Mouse (Mus musculus): ENCODE results near the gene Chrm4.

Chrm4 gene

DNA sequence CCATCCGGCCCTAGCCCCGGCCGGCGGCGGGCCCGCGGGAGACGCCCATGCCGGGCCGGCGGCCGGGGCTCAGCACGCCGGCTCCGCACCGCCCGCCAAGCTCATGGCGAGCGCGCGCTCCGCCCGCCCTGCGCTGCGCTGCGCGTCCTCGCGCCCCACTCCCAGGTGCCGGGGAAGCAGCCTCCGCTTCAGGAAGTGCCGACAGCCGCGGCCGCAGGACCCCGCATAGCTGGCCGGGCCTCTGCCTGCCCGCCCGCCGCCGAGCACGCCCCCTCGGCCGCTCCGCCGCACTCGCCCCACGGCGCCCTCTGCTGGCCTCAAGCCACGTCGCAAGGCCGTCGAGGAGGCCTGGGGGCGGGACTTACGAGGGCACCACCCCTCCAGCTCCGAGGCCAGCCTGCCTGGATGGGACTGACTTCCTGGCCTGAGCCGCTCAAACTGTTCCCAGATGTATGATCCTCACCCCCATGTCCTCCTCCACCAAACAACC lies 36.4 kb downstream of the Chrm4 start:
- ATAC-seq (ENCODE audit: low TSS enrichment) = peak; percentile 58

DNA sequence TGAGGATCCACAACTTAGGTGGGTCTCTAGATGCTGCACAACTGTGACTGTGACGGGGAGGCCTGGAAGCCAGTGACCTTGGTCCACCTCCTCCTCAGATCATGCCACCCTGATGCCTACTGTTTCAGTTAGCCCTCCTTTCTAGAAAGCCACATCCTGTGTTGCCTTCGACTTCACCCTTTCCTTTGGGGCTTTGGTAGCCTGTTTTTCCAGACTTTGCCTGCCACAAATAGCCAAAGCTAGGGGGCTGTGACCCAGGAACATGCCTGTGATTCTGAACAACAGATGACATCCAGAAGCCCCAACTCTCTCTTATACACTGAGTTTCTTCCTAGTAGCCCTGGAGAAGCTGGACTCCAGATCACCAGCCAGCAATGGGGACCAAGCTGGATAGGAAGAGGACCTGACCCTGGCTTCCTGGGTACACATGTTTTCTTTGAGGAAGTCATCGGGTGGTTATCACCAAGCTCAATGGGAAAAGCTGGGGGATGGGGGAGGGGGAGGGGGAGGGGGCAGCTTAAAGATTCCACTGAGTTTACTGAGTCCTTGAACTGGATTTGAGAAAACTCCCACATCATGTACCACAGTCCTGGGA lies 37.7 kb downstream of the Chrm4 start:
- no peak for ATAC-seq (ENCODE audit: low TSS enrichment)

DNA sequence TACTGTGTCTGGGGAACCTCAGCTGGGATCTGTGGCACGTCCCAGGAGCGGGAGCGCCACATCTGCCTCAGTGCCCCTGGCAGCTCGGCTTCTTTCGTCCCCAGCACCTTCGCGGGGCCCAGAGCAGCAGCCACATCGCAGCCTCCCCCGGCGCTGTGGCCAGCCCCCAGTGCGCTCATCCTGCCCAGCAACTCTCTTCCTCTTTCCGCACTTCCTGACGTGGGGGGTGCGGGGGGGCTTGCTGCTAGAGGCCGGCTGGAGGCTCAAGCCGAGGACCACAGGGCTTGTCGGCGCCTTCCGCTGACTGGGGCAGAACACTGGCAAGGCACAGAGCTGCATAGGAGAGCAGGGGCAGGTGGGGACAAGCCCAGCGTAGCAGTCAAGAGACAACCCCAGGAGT lies 38.4 kb downstream of the Chrm4 start:
- ATAC-seq (ENCODE audit: low TSS enrichment) = no peak

DNA sequence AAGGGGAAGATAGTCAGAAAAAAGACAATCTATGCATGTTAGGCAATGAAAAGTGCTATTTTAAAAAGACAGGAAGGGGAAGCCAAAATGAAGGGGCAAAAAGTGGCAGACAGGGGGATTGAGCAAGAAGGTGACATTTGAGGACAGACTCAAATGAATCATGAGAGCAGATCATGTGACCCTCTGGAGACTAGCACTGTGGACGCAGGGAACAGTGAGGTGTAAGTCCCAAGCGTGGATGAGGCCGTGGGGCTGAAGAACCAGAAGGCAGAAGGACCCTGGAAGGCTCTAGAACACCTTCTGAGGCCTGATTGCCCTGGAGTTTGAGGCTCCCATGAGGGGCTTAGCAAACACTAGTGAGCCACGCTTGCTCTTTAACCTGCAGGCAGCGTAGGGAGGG lies 39.3 kb downstream of the Chrm4 start:
- no peak for ATAC-seq (ENCODE audit: low TSS enrichment)

DNA sequence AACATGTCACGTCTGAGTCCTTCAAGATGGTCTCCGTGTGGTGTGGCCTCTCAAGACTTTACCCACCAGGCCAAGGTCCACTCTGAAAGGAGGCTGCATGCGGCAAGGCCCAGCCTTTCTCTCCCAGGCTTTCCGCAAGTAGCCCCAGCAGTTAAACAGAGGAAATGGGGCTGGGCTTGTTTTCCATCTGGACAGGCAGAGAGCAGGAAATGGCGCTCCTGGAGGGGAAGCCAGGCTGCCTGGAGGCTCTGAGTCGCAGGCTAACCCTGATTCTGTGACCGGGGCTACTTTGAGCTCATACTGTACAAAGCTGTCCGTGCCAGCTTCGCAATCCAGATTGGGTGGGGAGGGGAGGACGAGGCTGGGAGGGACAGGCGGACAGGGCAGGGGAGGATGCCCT lies 40.9 kb downstream of the Chrm4 start:
- no peak for ATAC-seq (ENCODE audit: low TSS enrichment)

DNA sequence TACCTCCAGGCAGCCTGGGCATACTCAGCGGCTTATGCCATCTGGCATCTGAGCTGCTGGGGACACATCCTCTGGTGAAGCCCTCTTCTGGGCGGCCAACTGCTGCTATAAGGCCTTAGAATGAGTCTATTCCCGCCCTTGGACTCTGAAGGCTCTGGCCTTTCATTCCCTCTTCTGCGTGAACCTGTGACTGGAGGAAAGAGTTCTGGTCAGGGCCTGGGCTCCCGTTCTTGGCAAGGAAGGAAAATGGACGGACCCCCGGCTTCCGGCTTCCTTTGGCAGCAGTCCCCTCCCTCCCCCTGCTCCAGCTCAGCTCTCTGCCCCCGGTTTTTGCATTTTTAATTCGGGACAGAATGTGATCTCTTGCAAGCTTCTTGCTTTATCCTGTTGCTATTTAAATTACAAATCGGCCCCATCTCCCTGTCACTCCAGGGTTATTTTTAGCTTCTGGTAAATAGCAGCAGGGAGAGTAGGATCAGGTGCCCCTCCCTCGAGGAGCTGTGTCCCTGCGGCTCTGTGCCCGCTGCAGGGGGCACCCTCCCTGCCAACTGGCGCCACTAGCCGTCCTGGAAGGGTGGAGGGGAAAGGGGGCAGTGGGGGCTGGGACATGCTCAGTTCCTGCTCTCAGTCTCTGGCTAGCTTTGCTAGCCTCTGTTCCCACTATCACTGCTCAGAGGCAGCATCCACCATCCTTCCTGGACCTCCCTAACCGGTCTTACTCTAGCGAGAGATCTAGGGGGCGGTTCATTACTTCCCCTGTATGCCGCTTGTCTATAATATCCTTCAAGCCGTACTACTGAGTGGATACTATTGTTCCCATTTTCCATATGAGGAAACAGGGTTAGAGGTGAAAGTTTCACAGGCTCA lies 44.4 kb downstream of the Chrm4 start:
- peak; percentile 51 for ATAC-seq (ENCODE audit: low TSS enrichment)

DNA sequence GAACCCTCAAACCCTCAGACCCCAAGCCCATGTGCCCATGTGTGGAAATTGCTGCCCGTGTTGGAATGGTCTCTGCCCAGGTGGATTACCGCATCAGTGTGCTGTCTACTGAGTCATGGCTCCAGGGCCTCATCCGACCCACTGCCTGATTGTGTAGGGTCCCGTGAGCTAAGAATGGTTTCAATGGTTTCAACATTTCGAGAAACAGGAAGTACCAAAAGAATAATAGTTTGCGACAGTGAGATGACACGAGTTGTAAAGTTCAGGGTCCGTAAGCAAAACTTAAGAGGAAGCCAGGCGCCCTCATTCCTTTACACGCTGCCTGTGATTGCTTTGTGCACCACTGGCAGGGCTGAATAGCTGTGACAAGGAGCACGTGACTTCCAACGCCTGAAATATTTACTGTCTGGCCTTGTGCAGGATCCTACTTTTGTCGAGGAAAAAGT lies 45.1 kb downstream of the Chrm4 start:
- no peak for ATAC-seq (ENCODE audit: low TSS enrichment)

DNA sequence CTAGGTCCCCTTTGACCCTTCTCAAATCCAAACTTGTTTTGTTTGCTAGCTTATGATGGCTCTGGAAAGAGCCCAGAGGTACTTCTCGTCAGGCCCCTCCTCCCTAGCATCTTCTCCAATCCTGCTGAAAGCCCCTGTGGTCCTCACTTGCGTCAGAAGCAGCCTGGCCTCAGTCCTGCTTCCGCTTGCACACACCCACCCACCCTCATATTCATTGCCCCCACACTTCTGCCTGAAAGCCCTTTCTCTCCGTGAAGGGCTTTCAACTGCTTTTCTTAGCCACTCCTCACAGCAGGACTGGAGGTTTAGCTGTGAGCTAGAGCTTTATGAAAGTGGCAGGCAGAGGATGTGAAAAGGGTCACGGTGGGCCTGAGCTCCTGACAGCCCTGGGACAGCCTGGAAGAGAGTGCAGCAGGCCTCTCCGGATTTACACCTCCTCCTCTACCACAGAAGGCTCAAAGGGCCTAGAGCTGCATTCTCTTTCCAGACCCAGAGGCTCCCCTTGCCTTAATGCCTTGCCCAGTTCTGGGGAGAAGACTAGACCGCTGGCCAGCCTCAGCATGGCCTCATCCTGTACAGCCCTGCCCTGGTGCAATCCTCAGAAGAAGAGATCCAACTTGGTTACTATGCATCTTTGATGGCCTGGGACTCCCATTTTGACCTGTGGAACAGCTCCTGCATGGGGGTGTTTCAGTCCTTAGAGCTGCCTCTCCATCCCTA lies 46.5 kb downstream of the Chrm4 start:
- ATAC-seq (ENCODE audit: low TSS enrichment) = peak; percentile 13; the same call in 1 of the 2 replicates

DNA sequence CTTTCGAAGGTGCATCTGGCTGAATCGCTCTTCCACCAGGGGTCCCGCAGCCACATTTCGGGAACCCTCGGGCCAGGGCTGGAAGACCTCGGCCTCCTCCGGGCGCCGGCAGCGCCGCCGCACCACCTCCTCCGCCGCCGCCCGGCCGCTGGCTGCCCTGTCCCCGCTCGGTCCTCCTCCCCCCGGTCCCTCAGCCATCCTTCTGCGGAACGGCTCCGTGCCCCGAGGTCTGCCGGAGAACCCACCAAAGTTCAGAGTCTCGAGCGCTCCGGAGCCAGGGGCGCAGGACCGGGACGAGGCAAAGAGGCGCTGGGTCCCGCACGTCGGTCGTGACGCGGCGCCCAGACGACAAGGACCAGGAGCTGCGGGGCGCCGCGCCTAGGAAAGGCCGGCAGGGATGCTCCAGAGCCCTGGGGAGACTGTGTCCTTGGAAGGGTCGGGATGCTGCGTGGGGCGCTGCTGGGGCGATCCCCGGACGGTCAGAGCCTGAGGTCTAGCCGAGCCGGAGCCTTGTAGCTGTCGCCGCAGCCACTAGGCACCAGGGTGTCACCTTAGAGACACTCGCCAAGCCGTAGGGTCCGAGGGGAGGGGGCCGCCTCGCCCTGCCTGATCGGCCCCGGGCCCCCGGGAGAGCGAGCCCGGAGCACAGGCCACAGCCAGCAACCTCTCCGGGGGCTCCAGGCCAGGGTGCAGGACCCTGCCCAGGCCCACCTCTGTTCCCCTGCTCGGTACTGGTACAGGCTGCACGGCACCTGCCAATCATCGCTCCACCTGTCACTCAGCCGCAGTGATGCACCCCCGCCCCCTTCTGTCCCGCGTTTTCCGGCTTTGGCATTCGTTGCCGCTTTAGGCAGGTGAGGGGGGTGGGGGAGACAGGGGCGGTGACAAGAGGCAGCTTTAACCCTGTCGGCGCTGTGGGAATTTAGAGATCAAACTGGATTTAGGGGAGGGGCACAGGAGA lies 48.8 kb downstream of the Chrm4 start, which contains the start of gene Dgkz:
Gene Dgkz, minus strand, starts transcription at position 284 of the 961 bp plus-strand sequence.
- ATAC-seq (ENCODE audit: low TSS enrichment) = no peak

DNA sequence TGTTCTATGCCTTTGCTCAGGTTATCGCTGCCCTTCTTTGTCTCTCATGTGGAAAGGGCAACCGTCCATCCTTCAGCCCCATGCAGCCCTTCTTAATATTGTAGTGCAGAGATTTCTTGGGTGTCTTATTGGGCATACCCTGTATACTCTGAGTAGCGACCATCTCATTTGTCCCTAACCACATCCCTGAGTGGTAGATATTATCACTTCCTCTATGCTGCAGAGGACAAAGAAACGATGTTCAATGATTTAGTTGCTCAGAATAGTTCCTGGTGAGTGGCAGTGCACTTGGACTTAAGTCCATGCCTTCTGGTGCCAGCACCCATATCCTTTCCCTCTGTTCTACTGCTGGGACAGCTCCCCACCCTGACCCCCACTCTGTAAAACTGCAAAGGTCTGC lies 50.9 kb downstream of the Chrm4 start:
- no peak for ATAC-seq (ENCODE audit: low TSS enrichment)

Data from frontal cortex, adult (tissue).